ENCODE assay signal across 8 mouse cellular contexts in the genomic region with DNA sequence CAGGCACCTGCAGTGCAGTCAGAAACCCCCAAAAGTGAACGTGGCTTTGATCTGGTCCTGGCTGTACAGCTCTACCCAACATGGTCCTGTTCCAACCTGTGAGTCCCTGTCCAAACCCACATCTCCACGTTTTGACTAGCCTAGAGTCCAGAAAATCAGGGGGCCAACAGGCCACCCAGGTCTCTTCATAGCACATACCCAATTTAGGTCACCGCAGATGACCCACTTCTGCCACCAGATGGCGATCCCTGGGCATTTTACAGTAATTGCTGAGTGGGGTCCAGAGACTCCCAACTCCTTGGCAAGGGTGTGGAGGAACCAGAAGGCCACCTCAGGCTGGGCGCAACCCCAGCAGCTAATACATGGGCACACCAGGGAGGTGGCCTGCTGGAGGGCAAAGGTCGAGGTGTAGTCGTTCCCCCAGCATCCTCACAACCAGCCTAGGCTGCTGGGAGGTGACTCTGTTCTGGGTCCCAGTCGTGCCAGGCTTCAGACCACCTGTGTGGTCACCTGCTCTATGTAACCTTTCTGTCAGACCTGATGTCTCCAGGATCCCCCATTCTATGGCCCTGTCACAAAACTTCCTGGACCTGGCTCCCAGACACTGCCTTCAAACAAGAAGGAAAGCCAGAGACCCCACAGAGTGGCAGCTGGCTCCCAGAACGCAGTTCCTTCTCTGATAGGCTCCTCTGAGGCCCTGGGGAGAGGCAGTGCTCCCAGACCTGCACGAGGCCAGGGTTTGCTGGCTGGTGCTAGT. TPM values are rescaled to one million over a fixed set of nuclear protein-coding genes. Genes with fewer than 3 reads are reported as not detected.
DNase-seq lines count a peak whose midpoint lies in the region; ATAC-seq and TF ChIP-seq lines count a peak whose summit lies in the region.

No protein-coding gene starts in this region.

- DNase-seq in spleen, adult 2 months (ENCODE audit: low read depth in 1 of 2, low spot score in 2 of 2), result no peak
- DNase-seq in spleen, adult 12 weeks (ENCODE audit: low spot score), result no peak
- DNase-seq in cerebellum, adult 8-10 months, result peak; percentile 75
- DNase-seq in kidney, postnatal 0 days (ENCODE audit: low spot score), result peak; percentile 81
- peak; percentile 89 for DNase-seq in midbrain, embryonic 11.5 days (ENCODE audit: low spot score, missing footprints)
- peak; percentile 51 for DNase-seq in yolk sac, embryonic 10.5 days (ENCODE audit: low spot score)
- no peak for DNase-seq in gastrocnemius, adult 8-10 months (ENCODE audit: low spot score in 2 of 2)

- WGBS in spleen, adult 2 months, result 42% methylated on average over 10 of the region's 10 CpGs
- 39% methylated on average over 10 of the region's 10 CpGs for WGBS in heart, embryonic 16.5 days
- 30% methylated on average over 10 of the region's 10 CpGs for WGBS in kidney, postnatal 0 days
- 42% methylated on average over 10 of the region's 10 CpGs for WGBS in midbrain, embryonic 11.5 days

- TF ChIP-seq POLR2A in spleen, adult 2 months (IDR thresholded peaks at IDR 0.05; ENCODE audit: low read depth, low read length), result no peak

- TF ChIP-seq CTCF in spleen, adult 2 months (IDR thresholded peaks at IDR 0.05; ENCODE audit: extremely low read depth, insufficient read depth, insufficient read length, insufficient replicate concordance), result peak; percentile 24; the same call in 1 of the 2 replicates
- peak; percentile 85 for TF ChIP-seq CTCF in kidney, postnatal 0 days (IDR thresholded peaks at IDR 0.05; ENCODE audit: low read depth)

- no peaks in the 10 kb centered on the region for H3K9me3 ChIP-seq in heart, embryonic 16.5 days (replicated peaks; ENCODE audit: control insufficient read depth, low read length)
- no peaks in the 10 kb centered on the region for H3K9me3 ChIP-seq in kidney, postnatal 0 days (replicated peaks; ENCODE audit: low read length)
- no peaks in the 10 kb centered on the region for H3K9me3 ChIP-seq in midbrain, embryonic 11.5 days (ENCODE audit: control insufficient read depth, low read length)

- H3K9ac ChIP-seq in heart, embryonic 16.5 days (ENCODE audit: low read length), result no peak overlapping the region
- no peak overlapping the region for H3K9ac ChIP-seq in kidney, postnatal 0 days (ENCODE audit: low read depth, low read length)
- H3K9ac ChIP-seq in midbrain, embryonic 11.5 days (ENCODE audit: low read length), result no peak overlapping the region

- H3K36me3 ChIP-seq in spleen, adult 2 months (ENCODE audit: control insufficient read depth, insufficient read depth, low read length), result no peaks in the 10 kb centered on the region
- no peaks in the 10 kb centered on the region for H3K36me3 ChIP-seq in heart, embryonic 16.5 days (ENCODE audit: control insufficient read depth, insufficient read depth)
- no peaks in the 10 kb centered on the region for H3K36me3 ChIP-seq in kidney, postnatal 0 days (ENCODE audit: insufficient read depth, low read length)
- no peaks in the 10 kb centered on the region for H3K36me3 ChIP-seq in midbrain, embryonic 11.5 days (ENCODE audit: control insufficient read depth, insufficient read depth, low read length)

- H3K4me2 ChIP-seq in heart, embryonic 16.5 days (ENCODE audit: low read depth, low read length), result no peak overlapping the region
- H3K4me2 ChIP-seq in kidney, postnatal 0 days (ENCODE audit: low read length), result no peak overlapping the region
- no peak overlapping the region for H3K4me2 ChIP-seq in midbrain, embryonic 11.5 days

- H3K4me1 ChIP-seq in spleen, adult 2 months (ENCODE audit: control insufficient read depth, insufficient read depth, insufficient read length), result no peaks in the 10 kb centered on the region
- no peaks in the 10 kb centered on the region for H3K4me1 ChIP-seq in heart, embryonic 16.5 days (ENCODE audit: control insufficient read depth, insufficient read depth, low read length)
- H3K4me1 ChIP-seq in kidney, postnatal 0 days (replicated peaks; ENCODE audit: insufficient read depth, low read length), result peaks cover 5% of the 10 kb centered on the region; the same call in 1 of the 2 replicates
- peaks cover 5% of the 10 kb centered on the region; the same call in 1 of the 2 replicates for H3K4me1 ChIP-seq in midbrain, embryonic 11.5 days (ENCODE audit: control insufficient read depth, insufficient read depth, low read length)

- no peak overlapping the region for H3K4me3 ChIP-seq in spleen, adult 2 months (ENCODE audit: extremely low read depth, insufficient read depth, insufficient read length)
- no peak overlapping the region for H3K4me3 ChIP-seq in heart, embryonic 16.5 days (ENCODE audit: low read length)
- H3K4me3 ChIP-seq in kidney, postnatal 0 days (replicated peaks; ENCODE audit: low read depth, low read length), result no peak overlapping the region
- no peak overlapping the region for H3K4me3 ChIP-seq in midbrain, embryonic 11.5 days (ENCODE audit: low read depth, low read length)

- no peak overlapping the region for H3K27ac ChIP-seq in spleen, adult 2 months (ENCODE audit: insufficient read depth, low read length)
- no peak overlapping the region for H3K27ac ChIP-seq in heart, embryonic 16.5 days (ENCODE audit: low read length)
- H3K27ac ChIP-seq in kidney, postnatal 0 days, result no peak overlapping the region
- no peak overlapping the region for H3K27ac ChIP-seq in midbrain, embryonic 11.5 days (ENCODE audit: low read depth, low read length)

- ATAC-seq in heart, embryonic 16.5 days (replicated peaks; ENCODE audit: extremely low read depth, insufficient read depth, low FRiP score), result 0 out of 2 replicates have a peak, but pooled peaks have one; percentile 54
- peak; percentile 48 for ATAC-seq in kidney, postnatal 0 days (replicated peaks; ENCODE audit: low FRiP score, low read depth)
- 0 out of 2 replicates have a peak, but pooled peaks have one; percentile 48 for ATAC-seq in midbrain, embryonic 11.5 days (ENCODE audit: low FRiP score)

- H3K27me3 ChIP-seq in spleen, adult 2 months (ENCODE audit: control insufficient read depth, insufficient read depth, low read length), result no peaks in the 10 kb centered on the region
- H3K27me3 ChIP-seq in heart, embryonic 16.5 days (ENCODE audit: control insufficient read depth, insufficient read depth, low read length), result no peaks in the 10 kb centered on the region
- H3K27me3 ChIP-seq in kidney, postnatal 0 days (ENCODE audit: insufficient read depth, low read length), result no peaks in the 10 kb centered on the region
- no peaks in the 10 kb centered on the region; the same call in 1 of the 2 replicates for H3K27me3 ChIP-seq in midbrain, embryonic 11.5 days (ENCODE audit: control insufficient read depth, insufficient read depth, low read length)

RNA-seq across cellular contexts. Expression of a gene that starts 16.6 kb away (rescaled TPM):
- polyA plus RNA-seq in spleen, adult 2 months (2012; rRNA removed), result 7.4 and 9.1 TPM in 2 replicates
- polyA plus RNA-seq in heart, embryonic 16.5 days (2015; fragmentation: Nextera tagmentation; extraction: Ambion mirVana), result 1.3 and 1.4 TPM in 2 replicates
- 1.4 TPM in 2 replicates for polyA plus RNA-seq in kidney, postnatal 0 days (2015; fragmentation: Nextera tagmentation; extraction: Ambion mirVana)
- polyA plus RNA-seq in midbrain, embryonic 11.5 days (2014; fragmentation: Nextera tagmentation; extraction: Ambion mirVana), result 1.3 TPM in 2 replicates
- 1 to 10 TPM; 2.3 to 5.0 (median 3.1) TPM for total RNA-seq in gastrocnemius, adult 8-10 months (2022)

RNA-seq across cellular contexts. Expression of a gene that starts 56.3 kb away (rescaled TPM):
- 4.5 and 7.5 TPM in 2 replicates for polyA plus RNA-seq in spleen, adult 2 months (2012; rRNA removed)
- 13.2 and 14.5 TPM in 2 replicates for polyA plus RNA-seq in heart, embryonic 16.5 days (2015; fragmentation: Nextera tagmentation; extraction: Ambion mirVana)
- 14.3 and 15.5 TPM in 2 replicates for polyA plus RNA-seq in kidney, postnatal 0 days (2015; fragmentation: Nextera tagmentation; extraction: Ambion mirVana)
- polyA plus RNA-seq in midbrain, embryonic 11.5 days (2014; fragmentation: Nextera tagmentation; extraction: Ambion mirVana), result 24.9 and 28.9 TPM in 2 replicates
- 1 to 10 TPM; 5.0 to 9.2 (median 7.5) TPM for total RNA-seq in gastrocnemius, adult 8-10 months (2022)

Comparison
In these comparisons a context has a peak if more than half of its experiments do, and no peak if none do; other contexts are left out.
1. DNase-seq: peak in cerebellum, adult 8-10 months (single experiment), kidney, postnatal 0 days (single experiment), midbrain, embryonic 11.5 days (single experiment) and yolk sac, embryonic 10.5 days (single experiment); none in spleen, adult 2 months (0 of 2), spleen, adult 12 weeks (single experiment) and gastrocnemius, adult 8-10 months (0 of 2).
2. Peak in every context shown above with its lines, with median percentiles within 50 percentile points of each other: ATAC-seq.